Mouse (Mus musculus) CH12.LX (cell line): ENCODE measurements around the gene Zc3h12c. TPM values are rescaled to one million over a fixed set of nuclear protein-coding genes. Genes with fewer than 3 reads are reported as not detected.

ENCODE experiments used
- DNase-seq: peaks from one replicate; pipeline ENCODE4 v3.0.0-alpha.2; 2013; ENCODE audit errors: extremely low read depth
- H3K27ac ChIP-seq: 2 replicates; pipeline ENCODE4 v1.5.1; 2012; ENCODE audit warnings: low read depth, mild to moderate bottlenecking, control low read depth, moderate library complexity; ENCODE audit not compliant: insufficient read depth
- H3K27me3 ChIP-seq: replicated peaks from 2 replicates; pipeline ENCODE3; 2012; ENCODE audit warnings: inconsistent platforms
- H3K36me3 ChIP-seq, 2 experiments: replicated peaks in 1 of 2; 2 replicates each; pipeline versions ENCODE3 to v1.6.1; 2012; ENCODE audit warnings: inconsistent platforms in 1 of 2, low read length in 1 of 2, mild to moderate bottlenecking in 1 of 2, mixed read lengths in 1 of 2, moderate library complexity in 1 of 2; ENCODE audit not compliant: control insufficient read depth in 1 of 2, insufficient read depth in 1 of 2
- H3K4me1 ChIP-seq, 2 experiments: 2 replicates each; pipeline ENCODE4 v1.6.1; 2012; ENCODE audit warnings: inconsistent platforms in 1 of 2, moderate library complexity in 1 of 2; ENCODE audit not compliant: insufficient read depth in 2 of 2, control insufficient read depth in 1 of 2
- H3K4me2 ChIP-seq: 2 replicates; pipeline ENCODE4 v1.6.1; 2012; ENCODE audit warnings: low read depth, mild to moderate bottlenecking, control low read depth; ENCODE audit not compliant: poor library complexity, insufficient read depth, severe bottlenecking
- H3K4me3 ChIP-seq, 3 experiments: fragments of 150-350 bp in 1 of 3; sonication (generic) in 1 of 3; replicated peaks in 1 of 3; 2 replicates each; pipeline versions ENCODE3 to v1.5.1; 2011 to 2012; ENCODE audit warnings: low read depth in 2 of 3, low read length in 2 of 3, mild to moderate bottlenecking in 2 of 3, moderate library complexity in 2 of 3, control low read depth in 1 of 3, improper control_type of control experiment in 1 of 3, inconsistent platforms in 1 of 3, mixed read lengths in 1 of 3; ENCODE audit not compliant: poor library complexity in 1 of 3
- H3K79me2 ChIP-seq: replicated peaks from 2 replicates; pipeline ENCODE4 v1.6.1; 2012; ENCODE audit warnings: mild to moderate bottlenecking, moderate library complexity; ENCODE audit not compliant: control insufficient read depth, poor library complexity, insufficient read depth, severe bottlenecking; ENCODE audit errors: extremely low read depth
- H3K9ac ChIP-seq: 2 replicates; pipeline ENCODE4 v1.6.1; 2012; ENCODE audit warnings: low read depth, mild to moderate bottlenecking, control low read depth, moderate library complexity; ENCODE audit not compliant: insufficient read depth
- H3K9me3 ChIP-seq: replicated peaks from 2 replicates; pipeline ENCODE3; 2012; ENCODE audit warnings: low read length, inconsistent platforms, mixed read lengths
- BHLHE40 ChIP-seq: IDR thresholded peaks from 2 replicates; pipeline ENCODE4 v1.6.1; 2011; ENCODE audit warnings: mild to moderate bottlenecking, low read depth, low read length, improper control_type of control experiment
- CHD1 ChIP-seq: IDR thresholded peaks from 2 replicates; pipeline ENCODE4 v1.6.1; 2012; ENCODE audit warnings: low read depth, low read length, improper control_type of control experiment, inconsistent platforms
- CHD2 ChIP-seq: IDR thresholded peaks from 2 replicates; pipeline ENCODE4 v1.6.1; 2011; ENCODE audit warnings: low read length, improper control_type of control experiment
- CTCF ChIP-seq, 2 experiments: IDR thresholded peaks in 1 of 2; conservative IDR thresholded peaks in 1 of 2; 2 replicates each; pipeline ENCODE4 v1.5.1; 2011 to 2012; ENCODE audit warnings: low read depth in 2 of 2, low read length in 2 of 2, improper control_type of control experiment in 1 of 2, inconsistent platforms in 1 of 2, mild to moderate bottlenecking in 1 of 2, moderate library complexity in 1 of 2
- E2F4 ChIP-seq: IDR thresholded peaks from 2 replicates; pipeline ENCODE4 v1.6.1; 2011; ENCODE audit warnings: low read depth, low read length, improper control_type of control experiment; ENCODE audit not compliant: insufficient replicate concordance
- ELF1 ChIP-seq: IDR thresholded peaks from 2 replicates; pipeline ENCODE4 v1.6.1; 2014; ENCODE audit warnings: low read depth, mild to moderate bottlenecking, inconsistent platforms, low read length, improper control_type of control experiment
- EP300 ChIP-seq: IDR thresholded peaks from 2 replicates; pipeline ENCODE4 v1.6.1; 2011; ENCODE audit warnings: low read length, improper control_type of control experiment
- ETS1 ChIP-seq: conservative IDR thresholded peaks from 2 replicates; pipeline ENCODE4 v1.6.1; 2012; ENCODE audit warnings: low read depth, mild to moderate bottlenecking, inconsistent platforms, low read length, improper control_type of control experiment, moderate library complexity
- GABPA ChIP-seq: IDR thresholded peaks from 2 replicates; pipeline ENCODE4 v1.6.1; 2012; ENCODE audit warnings: low read depth, low read length, improper control_type of control experiment, inconsistent platforms; ENCODE audit not compliant: insufficient replicate concordance
- HCFC1 ChIP-seq: IDR thresholded peaks from 2 replicates; pipeline ENCODE4 v1.6.1; 2012; ENCODE audit warnings: low read depth, mild to moderate bottlenecking, inconsistent platforms, low read length, improper control_type of control experiment
- IRF4 ChIP-seq: IDR thresholded peaks from 2 replicates; pipeline ENCODE4 v1.6.1; 2014; ENCODE audit warnings: low read depth, mild to moderate bottlenecking, inconsistent platforms, low read length, improper control_type of control experiment
- JUN ChIP-seq: IDR thresholded peaks from 2 replicates; pipeline ENCODE4 v1.6.1; 2011; ENCODE audit warnings: low read depth, mild to moderate bottlenecking, low read length, improper control_type of control experiment, moderate library complexity; ENCODE audit not compliant: insufficient read depth
- JUND ChIP-seq: conservative IDR thresholded peaks from 2 replicates; pipeline ENCODE4 v1.6.1; 2011; ENCODE audit warnings: low read depth, low read length, improper control_type of control experiment
- KAT2A ChIP-seq: IDR thresholded peaks from 2 replicates; pipeline ENCODE4 v1.6.1; 2012; ENCODE audit warnings: low read length, improper control_type of control experiment, inconsistent platforms; ENCODE audit not compliant: insufficient replicate concordance
- MAFK ChIP-seq: IDR thresholded peaks from 2 replicates; pipeline ENCODE4 v1.6.1; 2011; ENCODE audit warnings: low read length, improper control_type of control experiment; ENCODE audit not compliant: insufficient replicate concordance
- MAX ChIP-seq: IDR thresholded peaks from 2 replicates; pipeline ENCODE4 v1.6.1; 2011; ENCODE audit warnings: low read length, improper control_type of control experiment
- MAZ ChIP-seq: IDR thresholded peaks from 2 replicates; pipeline ENCODE4 v1.6.1; 2012; ENCODE audit warnings: low read depth, mild to moderate bottlenecking, inconsistent platforms, low read length, improper control_type of control experiment, moderate library complexity
- MEF2A ChIP-seq: IDR thresholded peaks from 2 replicates; pipeline ENCODE4 v1.6.1; 2014; ENCODE audit warnings: low read depth, mild to moderate bottlenecking, inconsistent platforms, low read length, improper control_type of control experiment, borderline replicate concordance
- MXI1 ChIP-seq: IDR thresholded peaks from 2 replicates; pipeline ENCODE4 v1.6.1; 2011; ENCODE audit warnings: mild to moderate bottlenecking, low read depth, low read length, improper control_type of control experiment
- MYC ChIP-seq: IDR thresholded peaks from 2 replicates; pipeline ENCODE4 v1.6.1; 2011; ENCODE audit warnings: low read depth, mild to moderate bottlenecking, improper control_type of control experiment, low read length
- NELFE ChIP-seq: IDR thresholded peaks from 2 replicates; pipeline ENCODE4 v1.6.1; 2011; ENCODE audit warnings: low read depth, low read length, improper control_type of control experiment
- NRF1 ChIP-seq: IDR thresholded peaks from 2 replicates; pipeline ENCODE4 v1.6.1; 2014; ENCODE audit warnings: low read depth, mild to moderate bottlenecking, inconsistent platforms, low read length, improper control_type of control experiment, moderate library complexity
- PAX5 ChIP-seq: IDR thresholded peaks from 2 replicates; pipeline ENCODE4 v1.6.1; 2012; ENCODE audit warnings: low read length, inconsistent platforms, mixed read lengths
- POLR2A ChIP-seq: IDR thresholded peaks from 2 replicates; pipeline ENCODE4 v1.6.1; 2011; ENCODE audit warnings: low read depth, mild to moderate bottlenecking, improper control_type of control experiment, low read length
- POLR2AphosphoS2 ChIP-seq: IDR thresholded peaks from 2 replicates; pipeline ENCODE4 v1.6.1; 2011; ENCODE audit warnings: low read depth, low read length, improper control_type of control experiment
- RAD21 ChIP-seq: IDR thresholded peaks from 2 replicates; pipeline ENCODE4 v1.6.1; 2011; ENCODE audit warnings: low read depth, mild to moderate bottlenecking, low read length, improper control_type of control experiment, moderate library complexity
- RCOR1 ChIP-seq: conservative IDR thresholded peaks from 2 replicates; pipeline ENCODE4 v1.6.1; 2012; ENCODE audit warnings: low read depth, mild to moderate bottlenecking, inconsistent platforms, low read length, improper control_type of control experiment
- SIN3A ChIP-seq: IDR thresholded peaks from 2 replicates; pipeline ENCODE4 v1.6.1; 2012; ENCODE audit warnings: low read length, improper control_type of control experiment, inconsistent platforms
- SMC3 ChIP-seq: IDR thresholded peaks from 2 replicates; pipeline ENCODE4 v1.6.1; 2011; ENCODE audit warnings: low read depth, low read length, improper control_type of control experiment
- TBP ChIP-seq: conservative IDR thresholded peaks from 2 replicates; pipeline ENCODE4 v1.6.1; 2011; ENCODE audit warnings: low read depth, low read length, improper control_type of control experiment
- TCF12 ChIP-seq: IDR thresholded peaks from 2 replicates; pipeline ENCODE4 v1.6.1; 2014; ENCODE audit warnings: low read depth, mild to moderate bottlenecking, inconsistent platforms, low read length, improper control_type of control experiment
- UBTF ChIP-seq: IDR thresholded peaks from 2 replicates; pipeline ENCODE4 v1.6.1; 2012; ENCODE audit warnings: low read depth, mild to moderate bottlenecking, inconsistent platforms, low read length, improper control_type of control experiment, moderate library complexity
- USF1 ChIP-seq: IDR thresholded peaks from 2 replicates; pipeline ENCODE4 v1.6.1; 2014; ENCODE audit warnings: low read depth, mild to moderate bottlenecking, inconsistent platforms, low read length, improper control_type of control experiment
- USF2 ChIP-seq: conservative IDR thresholded peaks from 2 replicates; pipeline ENCODE4 v1.6.1; 2011; ENCODE audit warnings: low read depth, low read length, improper control_type of control experiment
- ZC3H11A ChIP-seq: IDR thresholded peaks from 2 replicates; pipeline ENCODE4 v1.6.1; 2012; ENCODE audit warnings: low read depth, mild to moderate bottlenecking, inconsistent platforms, low read length, improper control_type of control experiment
- ZMIZ1 ChIP-seq: IDR thresholded peaks from 2 replicates; pipeline ENCODE4 v1.6.1; 2012; ENCODE audit warnings: low read depth, mild to moderate bottlenecking, inconsistent platforms, low read length, improper control_type of control experiment
- ZNF384 ChIP-seq: IDR thresholded peaks from 2 replicates; pipeline ENCODE4 v1.6.1; 2012; ENCODE audit warnings: low read depth, low read length, improper control_type of control experiment, inconsistent platforms
- dilution Hi-C: fragments of 300-500 bp; cut with MboI; formaldehyde crosslinking; loops from 2 replicates; pipeline ENCODE4 v1.14.3; 2020; ENCODE audit warnings: low sequenced_read_pairs; ENCODE audit not compliant: extremely low pct_unique_long_range_greater_than_20kb, extremely low pct_ligation_motif_present
- in situ Hi-C: fragments of 300-500 bp; cut with MboI; formaldehyde crosslinking; loops from 3 replicates; pipeline ENCODE4 v1.14.3; 2019; ENCODE audit warnings: low sequenced_read_pairs, low pct_ligation_motif_present, low pct_unique_long_range_greater_than_20kb, mixed read lengths
- polyA plus RNA-seq: library from polyadenylated mRNA; unstranded; fragments of >175 nt; gene quantifications from 2 replicates; pipeline ENCODE4 v1.2.1, GENCODE M21; 2012; ENCODE audit warnings: low read depth; ENCODE audit not compliant: insufficient read length
- total RNA-seq, 2 experiments: library from RNA; depleted of rRNA; stranded (reverse); fragments of 300-350 nt in 1 of 2; fragments of >200 nt in 1 of 2; gene quantifications; 2 replicates each; pipeline ENCODE4 v1.2.3; 2012 to 2014

Zc3h12c gene
- total and polyA plus RNA-seq, 3 experiments = 11.2 to 36.1 (median 21.7) TPM

DNA sequence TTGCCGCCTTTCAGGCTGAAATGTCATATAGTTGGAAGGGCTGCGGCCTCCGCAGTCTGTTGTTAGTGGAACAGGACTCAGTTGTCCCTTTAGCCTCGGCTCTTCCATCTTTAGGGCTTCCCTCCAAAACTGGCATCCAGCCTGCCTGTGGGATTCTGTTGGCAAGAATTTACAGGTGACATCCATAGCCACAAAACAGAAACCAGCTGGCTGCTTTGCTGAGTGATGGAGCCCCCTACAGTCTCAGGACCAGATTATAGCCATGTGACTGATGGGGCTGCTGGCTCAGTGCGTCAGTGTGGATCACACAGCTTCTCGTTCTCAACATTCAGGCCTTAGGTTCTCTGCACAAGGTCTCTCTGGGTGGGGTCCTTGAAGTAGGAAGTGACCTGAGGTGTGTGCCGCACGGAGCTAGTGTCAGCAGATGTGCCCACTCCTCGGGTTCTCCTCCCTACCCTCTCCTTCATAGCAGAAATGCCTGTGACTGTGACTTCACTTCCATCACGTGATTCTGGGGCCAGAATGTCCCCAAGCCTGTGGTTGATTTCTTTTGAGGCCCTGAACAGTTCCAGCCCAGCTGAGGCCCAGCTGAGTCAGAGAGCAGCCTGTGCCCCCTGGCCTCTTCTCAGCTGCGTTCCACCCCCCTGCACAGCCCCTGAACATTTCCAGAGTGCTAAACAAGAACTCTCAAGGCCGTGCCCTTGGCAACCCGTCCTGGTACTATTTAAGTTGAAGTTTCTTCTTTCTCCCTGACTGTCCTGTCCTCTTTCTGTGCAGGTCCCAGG, 66.1 kb downstream of the Zc3h12c start:
- DNase-seq = peak; percentile 87
- dilution Hi-C loops = no loop called here

DNA sequence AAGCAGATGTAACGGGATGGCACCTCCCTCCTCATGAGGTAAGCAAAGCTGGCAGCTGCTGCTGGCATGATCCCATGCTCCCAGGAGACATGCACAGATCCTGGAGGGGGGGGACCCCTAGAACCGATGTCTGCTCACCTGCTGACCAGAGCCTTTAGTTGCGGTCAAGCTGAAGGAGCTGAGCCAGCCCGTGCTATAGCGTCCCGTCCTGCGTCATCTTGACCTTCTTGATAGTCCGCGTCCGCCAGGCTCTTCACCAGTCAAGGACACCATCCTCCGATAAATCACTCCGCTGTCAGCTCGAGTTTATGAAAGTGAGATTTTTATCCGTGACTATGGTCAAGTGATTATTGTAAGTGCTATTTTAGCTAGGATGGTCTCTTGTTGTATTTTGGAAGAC, 67.9 kb downstream of the Zc3h12c start:
- dilution Hi-C loops = no loop called here
- TF ChIP-seq ZC3H11A (no peak), TBP (no peak), MAZ (no peak), IRF4 (no peak), UBTF (no peak), HCFC1 (no peak), ZNF384 (no peak), USF1 (no peak), ZMIZ1 (no peak), CTCF (conservative IDR thresholded peaks at IDR 0.05 in 1 of 2, IDR thresholded peaks at IDR 0.05 in 1 of 2; ENCODE audit: low read depth in 2 of 2, low read length in 2 of 2) (no peak), SMC3 (no peak), POLR2A (no peak), MAX (no peak), CHD1 (no peak), TCF12 (no peak), CHD2 (no peak), MEF2A (no peak)

More for the DNA sequence above, 66.1 kb downstream of the Zc3h12c start:
- in situ Hi-C loops = loop anchor here (10.0 kb wide), 1 partner anchor 183 kb away; no protein-coding TSS in a partner anchor
- peak overlapping the region; percentile 34 for H3K27ac ChIP-seq
- peak overlapping the region; percentile 31 for H3K4me2 ChIP-seq
- no peaks in the 10 kb centered on the region for H3K27me3 ChIP-seq
- peaks cover 13 to 39% of the 10 kb centered on the region in 2 experiments for H3K4me1 ChIP-seq
- H3K4me3 ChIP-seq = no peak overlapping the region
- 0 out of 2 replicates have a peak, but pooled peaks have one; percentile 33 for TF ChIP-seq KAT2A
- peak; percentile 65; the same call in 1 of the 2 replicates for TF ChIP-seq CHD2
- no peak for TF ChIP-seq E2F4
- TF ChIP-seq USF1 = peak; percentile 84
- peak; percentile 83; the same call in 1 of the 2 replicates for TF ChIP-seq RCOR1
- TF ChIP-seq MXI1 = peak; percentile 66
- peak; percentile 36 for TF ChIP-seq RAD21
- TF ChIP-seq MAZ = peak; percentile 76
- TF ChIP-seq NRF1 = no peak
- no peak for TF ChIP-seq GABPA
- TF ChIP-seq ZMIZ1 = no peak
- no peak; the same call in 1 of the 2 replicates for TF ChIP-seq JUN
- peak; percentile 83 for TF ChIP-seq MEF2A
- TF ChIP-seq NELFE = peak; percentile 9; the same call in 1 of the 2 replicates
- peak; percentile 85 for TF ChIP-seq MAX
- peak; percentile 99 for TF ChIP-seq ETS1
- TF ChIP-seq POLR2AphosphoS2 = no peak
- peak; percentile 82 for TF ChIP-seq SIN3A
- peak; percentile 11; the same call in 1 of the 2 replicates for TF ChIP-seq SMC3
- no peak for TF ChIP-seq PAX5
- peak; percentile 96 for TF ChIP-seq BHLHE40
- peak; percentile 81 for TF ChIP-seq EP300
- 0 out of 2 replicates have a peak, but pooled peaks have one; percentile 38 for TF ChIP-seq JUND
- TF ChIP-seq MYC = peak; percentile 36; the same call in 1 of the 2 replicates
- no peak for TF ChIP-seq ZC3H11A
- TF ChIP-seq MAFK = peak; percentile 48; the same call in 1 of the 2 replicates
- peak; percentile 77; the same call in 1 of the 2 replicates for TF ChIP-seq IRF4
- 0 out of 2 replicates have a peak, but pooled peaks have one; percentile 57 for TF ChIP-seq UBTF
- TF ChIP-seq ELF1 = 0 out of 2 replicates have a peak, but pooled peaks have one; percentile 21
- no peak for TF ChIP-seq POLR2A
- peak; percentile 17; the same call in 1 of the 2 replicates for TF ChIP-seq ZNF384
- TF ChIP-seq TCF12 = peak; percentile 88
- TF ChIP-seq USF2 = peak; percentile 79
- TF ChIP-seq CTCF (conservative IDR thresholded peaks at IDR 0.05 in 1 of 2, IDR thresholded peaks at IDR 0.05 in 1 of 2; ENCODE audit: low read depth in 2 of 2, low read length in 2 of 2) = peak in 1 of 2 experiments; percentile 49; a peak in 2 of 4 replicates
- TF ChIP-seq, all 38 proteins: peak for 25
- Histone ChIP-seq H3K36me3 (no peaks in the 10 kb centered on the region), H3K9me3 (no peaks in the 10 kb centered on the region), H3K79me2 (no peaks in the 10 kb centered on the region), H3K9ac (peak overlapping the region; percentile 21)

More for the DNA sequence above, 67.9 kb downstream of the Zc3h12c start:
- in situ Hi-C loops = loop anchor here (10.0 kb wide), 1 partner anchor 184 kb away; no protein-coding TSS in a partner anchor
- H3K79me2 ChIP-seq = no peaks in the 10 kb centered on the region
- H3K36me3 ChIP-seq = no peaks in the 10 kb centered on the region
- H3K4me1 ChIP-seq = peaks cover 13 to 39% of the 10 kb centered on the region in 2 experiments
- no peaks in the 10 kb centered on the region for H3K27me3 ChIP-seq
- H3K27ac ChIP-seq = no peak overlapping the region
- no peak overlapping the region for H3K4me3 ChIP-seq
- no peak for DNase-seq
- no peak overlapping the region for H3K9ac ChIP-seq
- no peak overlapping the region for H3K4me2 ChIP-seq
- no peaks in the 10 kb centered on the region for H3K9me3 ChIP-seq
